Mouse (Mus musculus) gastrocnemius, adult 18-20 months (tissue): ENCODE results near the gene Smurf1. TPM values are rescaled to one million over a fixed set of nuclear protein-coding genes. Genes with fewer than 3 reads are reported as not detected.

Experiments used
- DNase-seq: peaks from one replicate; pipeline ENCODE4 v3.0.0; 2021; ENCODE audit warnings: low spot score
- long read RNA-seq, 2 experiments: library from polyadenylated mRNA; stranded (forward); transcript quantifications; one replicate each; pipeline ENCODE4 v2.0.0; 2021
- total RNA-seq, 2 experiments: library from RNA; stranded (reverse); gene quantifications; 2 replicates each; pipeline ENCODE4 v1.2.3; 2021

Smurf1 gene
- total RNA-seq, result 10 to 100 TPM in 1 of 2 experiments, 1 to 10 TPM in 1; 9.7 to 13.3 TPM
- long read RNA-seq, experiment 1, full-length matches to known transcripts, result 11 of 23 reads
- long read RNA-seq, experiment 1, partial matches to known transcripts, result 1 of 23 reads
- long read RNA-seq, experiment 1, other reads (novel, unspliced or antisense), result 11 of 23 reads
- long read RNA-seq, experiment 2, full-length matches to known transcripts, result 7 of 11 reads
- long read RNA-seq, experiment 2, partial matches to known transcripts, result 2 of 11 reads
- long read RNA-seq, experiment 2, other reads (novel, unspliced or antisense), result 2 of 11 reads

DNA sequence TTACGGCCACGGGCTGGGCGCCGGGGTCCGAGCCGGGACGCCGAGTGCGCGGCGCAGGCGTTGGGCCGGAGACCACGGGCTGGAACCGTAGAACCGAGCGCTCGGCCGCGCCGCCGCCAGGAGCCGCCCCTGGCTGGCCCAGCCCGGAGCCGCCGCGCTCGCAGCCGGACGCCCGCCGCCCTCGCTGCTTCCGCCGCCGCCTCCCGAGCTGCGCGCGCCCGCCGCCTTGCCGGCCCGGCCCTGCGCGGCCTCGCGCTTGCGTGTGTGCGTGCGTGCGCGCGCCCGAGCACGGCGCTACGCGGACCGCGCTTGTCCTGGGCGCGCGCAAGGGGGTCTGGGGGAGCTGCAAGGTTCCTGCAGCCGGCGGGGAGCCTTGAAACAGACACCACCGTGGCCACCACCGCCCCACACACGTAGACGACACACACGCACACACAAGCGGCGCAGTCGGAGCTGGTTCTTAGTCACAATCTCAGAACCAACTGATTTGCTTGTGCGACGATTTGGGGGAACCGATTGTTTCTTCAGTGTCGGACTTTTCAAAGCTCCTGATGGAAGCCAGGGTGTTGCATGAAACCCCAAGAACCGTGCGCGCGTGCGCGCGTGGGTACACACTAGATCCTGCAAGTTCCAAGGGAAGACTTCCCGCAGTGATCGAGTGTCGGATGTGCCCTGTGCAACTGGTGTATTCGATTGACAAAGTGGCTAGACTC is at the start of gene Smurf1:
Gene Smurf1, minus strand, starts transcription at position 209 of the 713 bp plus-strand sequence.
- DNase-seq, result peak; percentile 69

DNA sequence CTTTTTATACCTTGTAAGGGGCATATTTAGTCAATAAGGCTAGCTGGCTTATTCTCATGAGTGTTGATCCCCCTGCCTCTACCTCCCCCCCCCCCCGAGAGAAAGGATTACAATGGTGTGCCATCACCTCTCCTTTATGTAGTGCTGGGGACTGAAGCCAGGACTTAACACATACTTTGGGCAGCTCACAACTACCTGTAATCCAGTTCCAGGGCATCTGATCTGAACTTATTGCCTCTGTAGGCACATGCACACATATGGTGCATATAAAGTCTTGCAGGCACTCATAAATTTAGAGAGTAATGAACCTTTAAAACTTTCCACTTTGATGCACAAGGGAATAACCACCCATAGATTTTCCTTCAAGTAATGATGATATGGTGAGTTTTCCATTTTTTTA is 48.6 kb upstream of the Smurf1 start:
- DNase-seq, result no peak

GRCm38 (mm10) chr5:145008878-145009659 is 43.4 kb upstream of the Smurf1 start:
- DNase-seq, result no peak

- DNase-seq, result no peak
These were observed 39.9 kb upstream of the Smurf1 start for GRCm38 (mm10) chr5:145005596-145005995.

GRCm38 (mm10) chr5:145004495-145004894 is 38.8 kb upstream of the Smurf1 start:
- no peak for DNase-seq

GRCm38 (mm10) chr5:145003362-145003761 is 37.7 kb upstream of the Smurf1 start:
- no peak for DNase-seq

DNA sequence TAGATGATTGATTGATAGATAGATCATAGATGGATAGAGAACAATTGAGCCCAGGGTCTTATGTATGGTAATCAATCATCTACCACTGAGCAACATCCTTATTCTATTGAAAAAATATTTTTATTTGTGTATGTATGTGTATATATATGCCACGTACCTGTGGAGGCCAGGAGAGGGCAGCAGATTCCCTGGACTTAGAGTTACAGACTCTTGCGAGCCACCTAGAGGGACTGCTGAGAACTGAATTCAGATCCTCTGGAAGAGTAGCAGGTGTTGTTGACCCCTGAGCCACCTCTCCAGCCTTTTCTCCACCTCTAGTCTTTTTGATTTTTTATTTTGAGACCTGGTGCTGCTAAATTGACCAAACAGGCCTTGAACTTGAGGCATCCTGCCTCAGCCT is 32.8 kb upstream of the Smurf1 start:
- DNase-seq, result no peak

GRCm38 (mm10) chr5:144990481-144990880 is 24.8 kb upstream of the Smurf1 start:
- no peak for DNase-seq

- DNase-seq, result no peak
These were observed 24.4 kb upstream of the Smurf1 start for GRCm38 (mm10) chr5:144990051-144990450.

- DNase-seq, result no peak
These were observed 23.4 kb upstream of the Smurf1 start for GRCm38 (mm10) chr5:144989061-144989405.

DNA sequence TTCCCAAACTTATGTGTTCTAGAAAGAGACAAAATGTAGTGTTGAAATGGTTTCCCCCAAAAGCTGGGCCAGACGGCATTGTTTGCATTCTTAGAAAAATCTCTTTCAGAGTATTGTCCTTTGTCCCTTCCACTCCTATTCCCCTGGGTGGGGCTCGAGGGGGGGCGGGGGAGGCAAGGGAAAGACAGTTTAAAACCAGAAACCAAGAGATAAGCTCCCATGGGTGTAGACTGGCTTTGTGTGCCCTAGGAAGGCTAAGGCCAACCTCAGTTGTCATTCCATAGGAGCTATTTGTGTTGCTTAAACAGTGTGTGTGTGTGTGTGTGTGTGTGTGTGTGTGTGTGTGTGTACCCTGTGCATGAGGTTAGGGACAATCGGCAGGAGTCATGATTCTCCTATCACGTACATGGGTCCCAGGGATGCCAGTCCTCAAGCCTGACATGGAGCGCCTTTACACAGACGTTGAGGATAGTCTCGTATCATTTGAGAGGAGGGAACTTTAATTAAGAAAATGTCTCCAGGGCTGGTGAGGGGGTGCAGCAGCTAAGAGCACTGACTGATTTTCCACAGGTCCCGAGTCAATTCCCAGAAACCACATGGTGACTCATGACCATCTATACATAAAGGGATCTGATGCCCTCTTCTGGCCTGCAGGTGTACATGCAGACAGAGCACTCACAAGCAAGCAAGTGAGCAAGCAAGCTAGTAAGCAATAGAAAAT is 22.9 kb upstream of the Smurf1 start:
- DNase-seq, result peak; percentile 58

DNA sequence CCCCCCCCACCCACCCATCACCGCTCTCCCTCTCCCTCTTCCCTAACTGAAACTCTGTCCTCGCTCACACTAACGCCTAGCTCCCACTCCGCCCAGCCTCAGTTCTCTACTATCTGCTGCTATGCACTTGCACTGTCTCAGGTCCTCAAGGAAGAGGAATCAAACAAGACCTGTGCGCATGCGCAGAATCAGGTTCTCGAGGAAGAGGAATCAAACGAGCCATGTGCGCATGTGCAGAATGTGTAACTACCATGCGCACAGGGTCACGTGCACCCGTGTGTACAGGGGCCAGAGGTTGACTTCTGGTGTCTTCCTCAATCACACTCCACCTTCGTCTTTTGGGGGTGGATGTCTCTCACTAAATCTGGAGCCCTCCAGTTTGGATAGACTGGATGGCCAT is 21.9 kb upstream of the Smurf1 start:
- DNase-seq, result no peak

GRCm38 (mm10) chr5:144984839-144985238 is 19.2 kb upstream of the Smurf1 start:
- no peak for DNase-seq

DNA sequence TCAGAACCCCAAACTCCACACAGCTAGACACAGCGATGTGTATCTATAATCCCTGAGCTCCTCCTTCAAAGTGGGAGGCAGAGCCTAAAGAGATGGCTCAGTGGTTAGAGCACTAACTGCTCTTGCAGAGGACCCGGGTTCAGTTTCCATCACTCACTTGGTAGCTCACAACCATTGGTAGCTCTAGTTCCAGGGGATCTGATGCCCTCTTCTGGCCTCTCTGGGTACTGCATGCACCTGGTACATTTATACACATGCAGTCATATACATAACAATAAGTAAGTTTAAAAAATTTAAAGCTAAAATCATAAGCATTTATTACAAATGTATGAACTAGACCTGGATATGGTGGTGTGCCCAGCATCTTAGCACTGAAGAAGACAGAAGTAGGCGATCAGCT is 17.6 kb upstream of the Smurf1 start:
- DNase-seq, result no peak

DNA sequence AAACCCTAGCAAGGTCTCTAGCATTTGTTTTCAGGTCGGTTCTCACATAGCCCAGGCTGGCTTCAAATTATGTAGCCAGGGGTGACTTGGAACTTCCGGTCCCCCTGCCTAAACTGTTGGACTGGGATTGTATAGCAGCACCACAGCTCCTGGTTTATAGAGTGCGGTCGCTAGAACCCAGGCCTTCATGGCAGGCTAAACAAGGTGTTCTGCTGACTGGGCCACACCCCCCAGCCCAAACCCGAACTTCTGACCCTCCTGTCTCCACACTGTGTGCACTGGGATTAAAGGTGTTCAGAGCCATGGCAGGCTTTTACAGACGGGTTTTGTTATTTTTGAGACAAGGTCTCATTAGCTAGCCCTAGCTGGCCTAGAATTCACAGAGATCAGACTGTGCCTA is 13.5 kb upstream of the Smurf1 start:
- DNase-seq, result no peak

- no peak for DNase-seq
These were observed 13.0 kb upstream of the Smurf1 start for GRCm38 (mm10) chr5:144978533-144979107.

GRCm38 (mm10) chr5:144971266-144971665 is 5.6 kb upstream of the Smurf1 start:
- no peak for DNase-seq

DNA sequence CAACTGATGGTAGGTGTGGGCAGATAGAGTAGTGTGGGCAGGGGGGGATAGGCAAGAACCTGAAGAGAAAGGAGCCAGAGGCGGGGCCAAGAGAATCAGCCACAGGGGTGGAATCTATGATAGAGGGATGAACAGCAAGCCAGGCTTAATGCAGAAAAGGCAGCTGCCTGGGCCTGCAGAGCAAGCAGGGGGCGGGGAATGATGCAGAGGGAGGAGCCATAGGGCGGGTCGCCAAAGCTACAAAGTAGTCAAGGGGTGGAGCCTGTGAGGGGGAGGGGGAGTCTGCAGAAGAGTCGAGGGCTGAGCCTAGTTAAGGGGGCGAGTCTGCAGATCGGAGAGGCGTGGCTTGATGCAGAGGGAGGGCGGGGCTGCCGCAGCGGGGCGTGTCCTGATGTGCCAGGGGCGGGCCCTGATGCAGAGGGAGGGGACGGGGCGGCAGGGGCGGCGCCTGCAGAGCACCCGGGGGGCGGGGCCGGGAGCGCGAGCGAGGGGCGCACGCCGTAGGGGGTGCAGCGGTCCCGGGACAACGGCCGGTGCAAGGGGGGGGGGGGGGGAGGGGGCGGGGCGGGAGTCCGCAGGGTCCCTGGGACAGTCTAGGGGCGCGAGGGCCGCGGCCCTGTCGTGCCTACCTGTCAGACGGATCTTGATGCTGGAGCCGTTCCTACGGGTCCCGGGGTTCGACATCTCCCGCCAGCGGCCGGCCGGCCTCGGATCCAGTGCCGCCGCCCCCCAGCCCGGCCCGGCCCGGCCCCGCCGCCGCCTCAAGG is 592 bp downstream of the Smurf1 start:
- DNase-seq, result peak; percentile 84

- no peak for DNase-seq
These were observed 1.2 kb downstream of the Smurf1 start for GRCm38 (mm10) chr5:144964465-144964864.

DNA sequence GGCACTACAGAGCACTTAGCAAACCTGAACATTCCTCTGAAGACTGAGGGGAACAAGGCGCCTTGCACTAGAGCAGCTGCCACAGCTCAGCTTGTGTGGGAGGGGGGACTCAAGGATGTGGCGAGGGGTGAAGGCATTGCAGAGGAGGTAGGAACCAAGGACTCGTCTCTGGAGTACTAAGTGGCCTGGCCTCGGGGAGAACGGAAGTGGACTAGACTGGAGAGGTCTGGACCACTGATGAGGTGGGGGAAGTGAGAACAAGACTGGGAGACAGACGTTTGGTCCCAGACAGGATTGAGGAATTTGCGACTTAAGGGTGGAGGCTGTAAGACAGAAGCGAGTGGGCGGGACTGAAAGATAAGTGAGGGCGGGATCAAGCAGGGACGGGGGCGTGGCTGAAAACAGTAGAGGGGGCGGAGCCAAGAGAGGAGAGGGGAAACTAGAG is 1.8 kb downstream of the Smurf1 start:
- peak; percentile 65 for DNase-seq

GRCm38 (mm10) chr5:144963401-144963800 is 2.2 kb downstream of the Smurf1 start:
- no peak for DNase-seq
